Mouse (Mus musculus): ENCODE measurements around the gene Atg10. TPM values are rescaled to one million over a fixed set of nuclear protein-coding genes. Genes with fewer than 3 reads are reported as not detected.

Gene Atg10
- polyA plus RNA-seq, 1 experiment from 2014 or later: 13.9 TPM

DNA sequence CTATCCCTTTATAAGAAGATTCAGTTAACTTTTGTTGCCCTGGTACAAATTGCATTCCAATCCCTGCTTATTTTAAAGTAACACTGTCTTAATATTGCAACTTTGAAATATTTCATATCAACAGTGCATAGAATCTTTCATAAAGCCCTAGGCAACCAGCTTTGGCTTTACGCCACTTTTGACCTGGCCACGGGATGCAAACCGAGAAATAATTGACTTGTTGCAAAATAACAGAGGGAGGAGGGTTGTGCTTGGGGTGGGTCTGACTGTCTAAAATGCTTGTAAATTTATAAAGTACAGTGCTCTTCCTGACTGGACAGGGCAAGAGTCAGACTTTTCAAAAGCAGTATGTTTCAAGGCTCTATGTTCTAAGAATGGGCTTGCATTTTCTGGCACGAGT is 259.3 kb downstream of the Atg10 start:
- H3K9me3 ChIP-seq (ENCODE audit: control insufficient read depth, low read length): no peaks in the 10 kb centered on the region
- H3K4me2 ChIP-seq (ENCODE audit: low read length): no peak overlapping the region
- H3K27ac ChIP-seq (ENCODE audit: low read depth, low read length): no peak overlapping the region
- no peaks in the 10 kb centered on the region for H3K36me3 ChIP-seq (ENCODE audit: control insufficient read depth, insufficient read depth, low read length)
- no peak overlapping the region for H3K9ac ChIP-seq (ENCODE audit: low read depth, low read length)
- no peak overlapping the region for H3K4me3 ChIP-seq (ENCODE audit: low read length)
- ATAC-seq: no peak
- H3K27me3 ChIP-seq (replicated peaks; ENCODE audit: control insufficient read depth, insufficient read depth, low read length): no peaks in the 10 kb centered on the region
- no peaks in the 10 kb centered on the region for H3K4me1 ChIP-seq (ENCODE audit: control insufficient read depth, insufficient read depth, low read depth, low read length)
- 72% methylated on average over 4 of the region's 4 CpGs for WGBS

DNA sequence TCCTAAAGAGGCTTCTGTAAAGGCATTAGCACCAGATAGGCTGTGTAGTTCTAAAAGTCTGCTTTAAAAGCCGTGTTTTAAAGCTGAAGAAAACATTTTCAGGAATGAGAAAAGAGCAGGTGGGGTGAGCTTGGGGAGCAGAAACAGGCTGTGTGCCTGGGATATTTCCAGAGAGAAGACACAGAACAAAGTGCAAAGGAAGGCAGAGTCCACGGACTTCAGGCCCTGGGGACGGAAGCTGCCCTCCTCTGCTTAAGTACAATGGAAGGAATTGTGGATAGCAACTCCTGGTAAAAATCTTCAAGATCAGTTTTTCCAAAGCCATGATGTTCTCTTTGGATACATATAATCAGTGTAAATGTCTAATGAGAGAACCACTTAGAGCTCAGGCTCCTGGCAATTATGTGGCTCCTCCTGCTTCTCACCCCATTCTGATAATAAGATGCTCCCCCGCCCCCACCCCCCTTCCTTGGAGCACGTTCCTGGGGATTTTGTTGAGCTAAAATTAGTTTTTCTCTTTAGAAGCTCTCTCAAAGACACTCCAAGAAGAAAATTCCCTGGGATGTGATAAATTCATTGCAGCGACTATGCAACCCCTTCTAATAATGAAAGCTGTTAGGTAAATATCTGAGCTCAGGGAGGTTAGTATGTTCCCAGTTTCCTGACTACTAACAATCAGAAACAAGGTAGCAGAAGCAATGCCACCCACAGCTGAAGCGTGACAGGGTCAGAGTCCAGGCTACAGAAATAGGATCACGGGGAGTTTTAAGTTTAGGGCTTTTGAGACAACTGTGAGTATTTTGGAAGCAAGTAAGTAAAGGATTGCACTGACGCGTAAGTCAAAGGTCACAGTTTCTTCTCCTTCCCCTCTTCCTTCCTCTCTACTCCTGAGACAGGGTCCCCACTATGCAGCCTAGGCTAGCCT is 260.7 kb downstream of the Atg10 start:
- ATAC-seq: no peak
- no peaks in the 10 kb centered on the region for H3K27me3 ChIP-seq (replicated peaks; ENCODE audit: control insufficient read depth, insufficient read depth, low read length)
- no peaks in the 10 kb centered on the region for H3K36me3 ChIP-seq (ENCODE audit: control insufficient read depth, insufficient read depth, low read length)
- H3K27ac ChIP-seq (ENCODE audit: low read depth, low read length): no peak overlapping the region
- WGBS: 66% methylated on average over 10 of the region's 10 CpGs
- H3K9me3 ChIP-seq (ENCODE audit: control insufficient read depth, low read length): no peaks in the 10 kb centered on the region
- H3K4me3 ChIP-seq (ENCODE audit: low read length): no peak overlapping the region
- H3K9ac ChIP-seq (ENCODE audit: low read depth, low read length): no peak overlapping the region
- no peak overlapping the region for H3K4me2 ChIP-seq (ENCODE audit: low read length)
- no peaks in the 10 kb centered on the region for H3K4me1 ChIP-seq (ENCODE audit: control insufficient read depth, insufficient read depth, low read depth, low read length)

DNA sequence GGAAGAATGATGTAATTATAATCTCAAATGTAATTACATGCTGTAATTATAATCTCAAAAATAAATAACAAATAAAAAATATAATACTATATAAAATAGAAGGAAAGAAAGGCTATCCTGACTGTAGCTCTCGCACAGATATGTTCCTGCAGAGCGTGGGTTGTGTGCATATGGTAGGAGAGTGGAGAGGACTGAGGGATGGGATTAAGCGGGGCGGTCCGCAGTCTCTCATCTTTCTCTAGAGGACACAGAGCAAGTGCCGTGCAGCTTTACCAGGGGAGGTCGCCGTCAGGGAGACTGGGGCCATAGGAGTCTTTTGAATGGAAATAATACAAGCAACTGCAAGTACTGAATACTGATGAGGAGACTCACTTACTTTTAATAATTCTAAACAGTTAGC is 263.2 kb downstream of the Atg10 start:
- no peaks in the 10 kb centered on the region for H3K36me3 ChIP-seq (ENCODE audit: control insufficient read depth, insufficient read depth, low read length)
- H3K4me2 ChIP-seq (ENCODE audit: low read length): no peak overlapping the region
- H3K27ac ChIP-seq (ENCODE audit: low read depth, low read length): no peak overlapping the region
- WGBS: 54% methylated on average over 8 of the region's 8 CpGs
- no peaks in the 10 kb centered on the region for H3K27me3 ChIP-seq (replicated peaks; ENCODE audit: control insufficient read depth, insufficient read depth, low read length)
- H3K4me3 ChIP-seq (ENCODE audit: low read length): no peak overlapping the region
- peak; percentile 46; the same call in 1 of the 2 replicates for ATAC-seq
- H3K9ac ChIP-seq (ENCODE audit: low read depth, low read length): no peak overlapping the region
- no peaks in the 10 kb centered on the region for H3K9me3 ChIP-seq (ENCODE audit: control insufficient read depth, low read length)
- no peaks in the 10 kb centered on the region for H3K4me1 ChIP-seq (ENCODE audit: control insufficient read depth, insufficient read depth, low read depth, low read length)

DNA sequence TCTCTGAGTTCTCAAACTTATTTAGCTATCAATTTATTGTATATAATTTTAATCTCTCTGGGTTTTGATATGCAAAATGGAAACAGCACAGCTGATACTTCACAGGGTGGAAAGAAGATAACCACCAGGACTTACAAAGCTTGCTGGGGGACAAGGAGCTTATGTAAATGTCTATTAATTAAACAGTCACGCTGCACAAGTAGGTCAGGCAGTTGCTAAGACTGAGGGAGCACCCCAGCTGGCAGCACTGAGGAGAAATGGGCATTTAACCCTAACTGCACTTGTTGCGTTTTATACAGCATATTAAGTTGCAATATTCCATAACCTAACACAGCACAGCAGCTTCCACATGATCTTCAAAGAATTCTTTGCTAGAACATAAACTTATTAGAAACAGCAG is 264.9 kb downstream of the Atg10 start:
- Histone ChIP-seq H3K9me3 (ENCODE audit: control insufficient read depth, low read length) (no peaks in the 10 kb centered on the region), H3K27me3 (replicated peaks; ENCODE audit: control insufficient read depth, insufficient read depth, low read length) (no peaks in the 10 kb centered on the region), H3K4me3 (ENCODE audit: low read length) (no peak overlapping the region), H3K4me2 (ENCODE audit: low read length) (no peak overlapping the region), H3K36me3 (ENCODE audit: control insufficient read depth, insufficient read depth, low read length) (no peaks in the 10 kb centered on the region), H3K27ac (ENCODE audit: low read depth, low read length) (no peak overlapping the region), H3K9ac (ENCODE audit: low read depth, low read length) (no peak overlapping the region), H3K4me1 (ENCODE audit: control insufficient read depth, insufficient read depth, low read depth, low read length) (no peaks in the 10 kb centered on the region)
- peak; percentile 78 for ATAC-seq
- 23% methylated on average over 2 of the region's 2 CpGs for WGBS

DNA sequence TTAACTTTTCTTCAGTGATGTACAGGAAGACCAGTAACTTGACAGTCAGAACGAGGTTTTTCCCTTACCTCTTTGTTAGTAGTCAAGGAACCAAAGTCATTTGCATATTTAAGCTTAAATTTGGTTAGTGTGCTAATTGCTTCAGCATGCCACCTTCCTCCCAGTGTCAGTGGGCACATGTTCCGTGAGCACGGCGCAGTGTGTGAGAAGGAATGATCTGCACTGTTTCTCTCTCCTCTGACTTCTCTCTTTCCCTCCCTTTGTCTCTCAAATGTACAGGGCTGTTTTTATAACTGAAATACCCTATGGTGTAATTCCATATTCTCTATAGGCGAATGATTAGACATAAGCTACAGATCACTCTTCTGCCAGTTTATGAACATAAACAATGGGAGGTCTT is 284.2 kb downstream of the Atg10 start:
- H3K4me2 ChIP-seq (ENCODE audit: low read length): no peak overlapping the region
- H3K27me3 ChIP-seq (replicated peaks; ENCODE audit: control insufficient read depth, insufficient read depth, low read length): no peaks in the 10 kb centered on the region
- H3K36me3 ChIP-seq (ENCODE audit: control insufficient read depth, insufficient read depth, low read length): no peaks in the 10 kb centered on the region
- no peak overlapping the region for H3K4me3 ChIP-seq (ENCODE audit: low read length)
- no peaks in the 10 kb centered on the region for H3K4me1 ChIP-seq (ENCODE audit: control insufficient read depth, insufficient read depth, low read depth, low read length)
- H3K27ac ChIP-seq (ENCODE audit: low read depth, low read length): no peak overlapping the region
- 85% methylated on average over 5 of the region's 5 CpGs for WGBS
- no peaks in the 10 kb centered on the region for H3K9me3 ChIP-seq (ENCODE audit: control insufficient read depth, low read length)
- ATAC-seq: no peak
- no peak overlapping the region for H3K9ac ChIP-seq (ENCODE audit: low read depth, low read length)

DNA sequence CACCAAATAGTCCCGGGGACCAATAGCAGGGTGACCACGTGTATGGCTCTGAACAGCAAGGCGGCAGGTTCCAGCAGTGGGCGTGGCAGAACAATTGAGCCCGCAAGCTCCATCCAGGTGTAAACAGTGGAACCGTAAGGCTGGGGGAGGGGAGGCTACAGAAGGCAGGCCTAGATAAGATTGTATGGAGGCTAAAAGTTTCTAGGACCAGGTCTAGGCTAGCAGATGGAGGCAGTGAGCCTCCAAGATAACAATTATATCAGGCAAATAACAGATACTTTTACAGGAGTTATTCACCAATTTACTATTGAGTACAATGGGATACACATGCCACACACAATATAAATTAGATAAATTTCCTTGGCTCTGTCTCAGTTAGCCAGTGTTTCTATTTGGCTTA is 284.6 kb downstream of the Atg10 start:
- H3K27me3 ChIP-seq (replicated peaks; ENCODE audit: control insufficient read depth, insufficient read depth, low read length): no peaks in the 10 kb centered on the region
- H3K4me3 ChIP-seq (ENCODE audit: low read length): no peak overlapping the region
- no peaks in the 10 kb centered on the region for H3K9me3 ChIP-seq (ENCODE audit: control insufficient read depth, low read length)
- WGBS: 72% methylated on average over 6 of the region's 6 CpGs
- no peak overlapping the region for H3K9ac ChIP-seq (ENCODE audit: low read depth, low read length)
- H3K36me3 ChIP-seq (ENCODE audit: control insufficient read depth, insufficient read depth, low read length): no peaks in the 10 kb centered on the region
- no peaks in the 10 kb centered on the region for H3K4me1 ChIP-seq (ENCODE audit: control insufficient read depth, insufficient read depth, low read depth, low read length)
- no peak overlapping the region for H3K27ac ChIP-seq (ENCODE audit: low read depth, low read length)
- no peak for ATAC-seq
- H3K4me2 ChIP-seq (ENCODE audit: low read length): no peak overlapping the region

DNA sequence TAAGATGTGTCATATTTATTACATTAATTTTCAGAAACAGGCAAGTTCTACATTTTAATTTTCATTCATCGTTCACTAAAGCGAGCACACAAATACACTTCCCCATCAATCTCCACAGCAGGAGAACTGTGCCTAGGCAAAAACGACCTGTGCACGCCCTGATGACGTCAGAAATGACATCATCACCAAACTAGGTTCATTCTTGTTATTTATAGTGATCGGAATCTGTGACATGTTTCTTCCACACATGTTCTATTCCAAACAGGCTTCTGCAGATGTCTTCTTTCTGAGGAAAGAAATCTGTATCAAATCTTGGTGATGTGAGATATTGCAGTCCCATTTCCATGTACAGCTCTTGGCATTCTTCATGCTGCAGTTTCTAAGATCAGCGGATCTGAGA is 287.9 kb downstream of the Atg10 start:
- Histone ChIP-seq H3K36me3 (ENCODE audit: control insufficient read depth, insufficient read depth, low read length) (no peaks in the 10 kb centered on the region), H3K27me3 (replicated peaks; ENCODE audit: control insufficient read depth, insufficient read depth, low read length) (no peaks in the 10 kb centered on the region), H3K27ac (ENCODE audit: low read depth, low read length) (no peak overlapping the region), H3K4me3 (ENCODE audit: low read length) (no peak overlapping the region), H3K9ac (ENCODE audit: low read depth, low read length) (no peak overlapping the region), H3K4me2 (ENCODE audit: low read length) (no peak overlapping the region), H3K9me3 (ENCODE audit: control insufficient read depth, low read length) (no peaks in the 10 kb centered on the region), H3K4me1 (ENCODE audit: control insufficient read depth, insufficient read depth, low read depth, low read length) (no peaks in the 10 kb centered on the region)
- WGBS: 89% methylated on average over 7 of the region's 7 CpGs
- no peak for ATAC-seq

DNA sequence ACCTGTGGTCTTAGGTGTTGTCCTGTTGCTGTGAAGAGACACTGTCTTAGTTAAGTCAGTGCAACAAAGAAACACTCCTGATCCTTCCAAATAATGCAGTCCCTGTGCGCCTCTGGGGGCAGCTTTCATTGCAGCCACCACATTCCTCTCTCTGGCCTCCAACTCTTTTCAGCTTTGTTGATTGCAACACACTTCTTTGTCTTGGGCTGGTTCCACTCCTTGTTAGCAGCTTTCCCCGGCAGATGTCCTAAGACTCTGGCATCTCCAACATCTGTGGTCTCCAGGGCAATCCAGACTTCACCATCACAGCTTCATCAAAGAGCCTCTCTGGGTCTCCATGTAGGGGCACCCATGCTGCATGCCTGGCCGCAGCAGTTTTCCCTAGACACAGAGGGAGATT is 290.5 kb downstream of the Atg10 start:
- WGBS: 61% methylated on average over 3 of the region's 3 CpGs
- no peak for ATAC-seq

DNA sequence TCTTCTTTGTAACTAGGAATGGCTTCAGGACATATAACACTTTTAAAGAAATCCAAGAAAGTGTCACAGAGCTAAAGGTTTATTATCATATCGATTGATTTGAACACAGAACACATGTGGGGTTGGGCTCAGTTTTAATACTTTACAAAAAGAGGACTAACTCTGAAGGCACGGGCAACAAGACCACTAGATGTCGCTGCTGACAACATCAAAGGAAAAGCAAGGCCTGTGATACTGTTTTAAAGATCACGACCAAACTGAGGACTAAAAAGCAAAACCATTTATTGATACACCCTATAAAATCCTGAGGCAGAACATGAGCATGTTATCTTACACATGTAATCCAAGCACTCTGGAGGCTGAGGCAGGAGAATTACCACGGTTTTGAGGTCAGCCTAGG is 293.9 kb downstream of the Atg10 start:
- ATAC-seq: peak; percentile 69
- Histone ChIP-seq H3K27ac (ENCODE audit: low read depth, low read length) (no peak overlapping the region), H3K4me3 (ENCODE audit: low read length) (no peak overlapping the region), H3K27me3 (replicated peaks; ENCODE audit: control insufficient read depth, insufficient read depth, low read length) (no peaks in the 10 kb centered on the region), H3K9ac (ENCODE audit: low read depth, low read length) (no peak overlapping the region), H3K9me3 (ENCODE audit: control insufficient read depth, low read length) (no peaks in the 10 kb centered on the region), H3K4me1 (ENCODE audit: control insufficient read depth, insufficient read depth, low read depth, low read length) (no peaks in the 10 kb centered on the region), H3K4me2 (ENCODE audit: low read length) (no peak overlapping the region), H3K36me3 (ENCODE audit: control insufficient read depth, insufficient read depth, low read length) (peaks cover 21% of the 10 kb centered on the region)
- 21% methylated on average over 5 of the region's 5 CpGs for WGBS

More for the DNA sequence above, 290.5 kb downstream of the Atg10 start:
- Histone ChIP-seq H3K4me3 (ENCODE audit: low read length) (no peak overlapping the region), H3K36me3 (ENCODE audit: control insufficient read depth, insufficient read depth, low read length) (peaks cover 3% of the 10 kb centered on the region; the same call in 1 of the 2 replicates), H3K9me3 (ENCODE audit: control insufficient read depth, low read length) (no peaks in the 10 kb centered on the region), H3K9ac (ENCODE audit: low read depth, low read length) (no peak overlapping the region), H3K4me1 (ENCODE audit: control insufficient read depth, insufficient read depth, low read depth, low read length) (no peaks in the 10 kb centered on the region), H3K27ac (ENCODE audit: low read depth, low read length) (no peak overlapping the region), H3K4me2 (ENCODE audit: low read length) (no peak overlapping the region), H3K27me3 (replicated peaks; ENCODE audit: control insufficient read depth, insufficient read depth, low read length) (no peaks in the 10 kb centered on the region)

All from hindbrain, embryonic 16.5 days (tissue).